In the genomic region with DNA sequence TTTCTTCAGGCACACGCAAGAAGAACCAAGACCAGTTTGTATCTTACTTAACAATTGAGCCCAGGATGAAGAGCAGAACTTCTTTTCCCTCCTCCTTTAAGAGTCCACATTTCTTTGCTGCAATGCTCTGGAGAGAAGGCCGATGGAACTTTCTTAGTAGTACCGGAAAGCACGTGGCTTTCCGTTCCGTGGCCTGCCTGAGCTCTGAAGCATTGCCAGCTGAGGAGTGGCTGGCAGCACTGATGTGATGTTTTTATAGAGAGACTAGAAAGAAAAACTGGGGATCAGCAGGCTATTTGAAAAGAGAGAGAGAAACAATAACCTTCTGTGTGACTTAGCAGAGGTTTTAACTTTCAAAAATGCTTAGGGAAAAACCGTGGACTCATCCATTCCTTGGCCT, we compare ENCODE assay signal across 28 mouse cellular contexts.
DNase-seq lines count a peak whose midpoint lies in the region; ATAC-seq and TF ChIP-seq lines count a peak whose summit lies in the region.
"Had no signal": no experiment of that assay in that cellular context is flagged by ENCODE, and none has a peak within 500 bp of the region (broad histone marks: within the 10 kb centered on the region; RNA-seq: fewer than 3 reads in every experiment).

No protein-coding gene starts in this region.

- TF ChIP-seq POLR2A in cerebellum, adult 2 months (IDR thresholded peaks at IDR 0.05; ENCODE audit: borderline replicate concordance, insufficient read depth, low read length) = no peak

- no peak for TF ChIP-seq CTCF in cerebellum, adult 2 months (IDR thresholded peaks at IDR 0.05; ENCODE audit: borderline replicate concordance, insufficient read depth, low read depth, low read length)

- no peak overlapping the region for H3K9ac ChIP-seq in limb, embryonic 13.5 days
- H3K9ac ChIP-seq: embryonic facial prominence, embryonic 13.5 days; forebrain, embryonic 13.5 days; heart, embryonic 12.5 days; heart, embryonic 15.5 days; hindbrain, embryonic 12.5 days; hindbrain, embryonic 15.5 days had no signal

- no peaks in the 10 kb centered on the region; the same call in 1 of the 2 replicates for H3K36me3 ChIP-seq in limb, embryonic 13.5 days
- no peaks in the 10 kb centered on the region for H3K36me3 ChIP-seq in limb, embryonic 10.5 days
- H3K36me3 ChIP-seq: embryonic facial prominence, embryonic 10.5 days; forebrain, embryonic 10.5 days; heart, embryonic 12.5 days; heart, embryonic 15.5 days; hindbrain, embryonic 12.5 days; hindbrain, embryonic 15.5 days had no signal

- 74% methylated on average over 7 of the region's 7 CpGs for WGBS in limb, embryonic 13.5 days
- WGBS in limb, embryonic 10.5 days = 91% methylated on average over 7 of the region's 7 CpGs
- 79% methylated on average over 7 of the region's 7 CpGs for WGBS in cerebellum, adult 2 months

- no peaks in the 10 kb centered on the region; the same call in 1 of the 2 replicates for H3K27me3 ChIP-seq in limb, embryonic 13.5 days
- H3K27me3 ChIP-seq in limb, embryonic 10.5 days (ENCODE audit: low read depth, poor library complexity, severe bottlenecking) = no peaks in the 10 kb centered on the region
- H3K27me3 ChIP-seq in cerebellum, adult 2 months (ENCODE audit: control insufficient read depth, insufficient read depth, low read length) = no peaks in the 10 kb centered on the region
- H3K27me3 ChIP-seq: embryonic facial prominence, embryonic 13.5 days; forebrain, embryonic 13.5 days; heart, embryonic 12.5 days; heart, embryonic 15.5 days; hindbrain, embryonic 12.5 days; hindbrain, embryonic 15.5 days had no signal

- H3K9me3 ChIP-seq in limb, embryonic 13.5 days = no peaks in the 10 kb centered on the region
- H3K9me3 ChIP-seq in limb, embryonic 10.5 days (replicated peaks) = no peaks in the 10 kb centered on the region
- H3K9me3 ChIP-seq: embryonic facial prominence, embryonic 10.5 days; embryonic facial prominence, embryonic 13.5 days; forebrain, embryonic 10.5 days; forebrain, embryonic 13.5 days; heart, embryonic 15.5 days; hindbrain, embryonic 12.5 days; hindbrain, embryonic 15.5 days had no signal

- H3K4me2 ChIP-seq in limb, embryonic 13.5 days (replicated peaks) = no peak overlapping the region
- H3K4me2 ChIP-seq: embryonic facial prominence, embryonic 13.5 days; forebrain, embryonic 13.5 days; heart, embryonic 12.5 days; heart, embryonic 15.5 days; hindbrain, embryonic 12.5 days; hindbrain, embryonic 15.5 days had no signal

- no peak for ATAC-seq in limb, embryonic 13.5 days (ENCODE audit: low FRiP score, low read depth)
- no peak for ATAC-seq in megakaryocyte progenitor cell, adult 5-6 weeks (replicated peaks; ENCODE audit: poor library complexity)
- ATAC-seq: activated CD4-positive, CD25-positive, alpha-beta regulatory T cell, adult 4 months; forebrain, embryonic 13.5 days; forebrain, embryonic 16.5 days; intestine, postnatal 0 days had no signal

- peak; percentile 40 for DNase-seq in gastrocnemius, adult 18-20 months (ENCODE audit: low spot score)
- DNase-seq in gastrocnemius, adult 8-10 months (ENCODE audit: low spot score in 2 of 2) = no peak
- DNase-seq in limb, embryonic 10.5 days (ENCODE audit: low spot score) = no peak
- DNase-seq in gastrocnemius, postnatal 25 days = peak; percentile 21
- no peak for DNase-seq in cerebellum, adult 2 months
- no peak for DNase-seq in right cerebral cortex, postnatal 14 days
- DNase-seq: adrenal gland, postnatal 10 days; cerebellum, adult 11 months; cerebellum, adult 8-10 months; cerebellum, postnatal 10 days; cerebellum, postnatal 36 days; embryo, embryonic 11 days; heart, postnatal 10 days; heart, postnatal 36 days had no signal

- peak overlapping the region; percentile 4; the same call in 1 of the 2 replicates for H3K27ac ChIP-seq in limb, embryonic 13.5 days
- no peak overlapping the region for H3K27ac ChIP-seq in limb, embryonic 10.5 days
- H3K27ac ChIP-seq in cerebellum, adult 2 months (ENCODE audit: insufficient read depth, low read length) = no peak overlapping the region
- H3K27ac ChIP-seq: embryonic facial prominence, embryonic 10.5 days; embryonic facial prominence, embryonic 13.5 days; forebrain, embryonic 10.5 days; forebrain, embryonic 13.5 days; heart, embryonic 15.5 days; hindbrain, embryonic 12.5 days; hindbrain, embryonic 15.5 days had no signal

- H3K4me3 ChIP-seq in limb, embryonic 13.5 days = no peak overlapping the region
- no peak overlapping the region for H3K4me3 ChIP-seq in limb, embryonic 10.5 days
- no peak overlapping the region for H3K4me3 ChIP-seq in cerebellum, adult 2 months (replicated peaks; ENCODE audit: insufficient read depth, low read depth, low read length)
- H3K4me3 ChIP-seq: embryonic facial prominence, embryonic 10.5 days; embryonic facial prominence, embryonic 13.5 days; erythroblast, embryonic 14.5 days; forebrain, embryonic 10.5 days; forebrain, embryonic 13.5 days; heart, embryonic 12.5 days; heart, embryonic 15.5 days; hindbrain, embryonic 12.5 days; hindbrain, embryonic 15.5 days had no signal

- H3K4me1 ChIP-seq in limb, embryonic 13.5 days = peaks cover 3% of the 10 kb centered on the region; the same call in 1 of the 2 replicates
- H3K4me1 ChIP-seq in limb, embryonic 10.5 days = no peaks in the 10 kb centered on the region; the same call in 1 of the 2 replicates
- 0 out of 2 replicates have a peak, but pooled peaks cover 3% of the 10 kb centered on the region for H3K4me1 ChIP-seq in cerebellum, adult 2 months (ENCODE audit: control insufficient read depth, insufficient read depth, low read length)
- H3K4me1 ChIP-seq: embryonic facial prominence, embryonic 10.5 days; forebrain, embryonic 10.5 days; forebrain, embryonic 13.5 days; heart, embryonic 12.5 days; heart, embryonic 15.5 days; hindbrain, embryonic 12.5 days; hindbrain, embryonic 15.5 days had no signal

Comparison
In these comparisons a context has a peak if more than half of its experiments do, and no peak if none do; other contexts are left out.
1. DNase-seq: peak in gastrocnemius, adult 18-20 months (single experiment) and gastrocnemius, postnatal 25 days (single experiment); none in gastrocnemius, adult 8-10 months (0 of 2), limb, embryonic 10.5 days (single experiment), cerebellum, adult 2 months (0 of 2) and right cerebral cortex, postnatal 14 days (single experiment).